8 mouse cellular contexts compared by ENCODE assay signal in the genomic region with DNA sequence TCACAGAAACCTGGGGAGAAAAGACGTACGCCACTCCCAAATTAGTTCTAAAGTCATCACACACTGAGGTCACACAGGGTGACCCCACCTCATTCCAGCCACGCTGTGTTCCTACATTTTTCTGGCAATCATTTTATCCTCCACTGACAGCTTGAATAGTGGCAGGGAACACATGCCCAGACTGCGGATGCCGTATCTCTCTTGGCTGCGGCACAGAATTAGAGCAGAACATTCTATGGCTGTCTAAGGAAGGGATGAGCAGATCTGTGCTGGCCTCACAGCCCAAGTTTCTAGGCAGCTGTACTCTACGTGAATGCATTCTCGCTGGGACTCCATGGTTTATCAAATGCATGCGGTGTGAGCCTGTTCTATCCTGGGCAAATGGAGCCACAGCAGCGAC. TPM values are rescaled to one million over a fixed set of nuclear protein-coding genes. Genes with fewer than 3 reads are reported as not detected.
DNase-seq lines count a peak whose midpoint lies in the region; ATAC-seq and TF ChIP-seq lines count a peak whose summit lies in the region.
"Had no signal": no experiment of that assay in that cellular context is flagged by ENCODE, and none has a peak within 500 bp of the region (broad histone marks: within the 10 kb centered on the region; RNA-seq: fewer than 3 reads in every experiment).

No protein-coding gene starts in this region.

- H3K9me3 ChIP-seq in heart, embryonic 11.5 days (replicated peaks; ENCODE audit: control insufficient read depth, low read length), result no peaks in the 10 kb centered on the region
- no peaks in the 10 kb centered on the region for H3K9me3 ChIP-seq in kidney, embryonic 16.5 days (ENCODE audit: low read length)
- H3K9me3 ChIP-seq: G1E had no signal

- ATAC-seq in heart, embryonic 11.5 days (replicated peaks; ENCODE audit: insufficient number of reproducible peaks, low FRiP score, low TSS enrichment), result no peak
- ATAC-seq in kidney, embryonic 16.5 days (ENCODE audit: low FRiP score, low TSS enrichment), result no peak

- H3K36me3 ChIP-seq in heart, embryonic 11.5 days (ENCODE audit: control insufficient read depth, insufficient read depth, low read length), result no peaks in the 10 kb centered on the region
- H3K36me3 ChIP-seq in kidney, embryonic 16.5 days (ENCODE audit: insufficient read depth, low read length), result 0 out of 2 replicates have a peak, but pooled peaks cover 4% of the 10 kb centered on the region
- H3K36me3 ChIP-seq: G1E had no signal

- 61% methylated on average over 10 of the region's 10 CpGs for WGBS in heart, embryonic 11.5 days (ENCODE audit: insufficient replicate concordance)
- WGBS in kidney, embryonic 16.5 days, result 80% methylated on average over 10 of the region's 10 CpGs

- no peak overlapping the region for H3K9ac ChIP-seq in heart, embryonic 11.5 days (ENCODE audit: low read depth, low read length)
- H3K9ac ChIP-seq in kidney, embryonic 16.5 days (replicated peaks; ENCODE audit: low read length), result no peak overlapping the region

- H3K4me3 ChIP-seq in left cerebral cortex, adult 2 months, result no peak overlapping the region
- H3K4me3 ChIP-seq in heart, embryonic 11.5 days (ENCODE audit: low read depth, low read length), result no peak overlapping the region
- H3K4me3 ChIP-seq in kidney, embryonic 16.5 days (ENCODE audit: low read length), result no peak overlapping the region

- intact Hi-C loops in left cerebral cortex, adult 2 months (cut with DNase I), result no loop called here

- peaks cover 46% of the 10 kb centered on the region for H3K4me1 ChIP-seq in heart, embryonic 11.5 days (ENCODE audit: control insufficient read depth, insufficient read depth, low read length)
- H3K4me1 ChIP-seq in kidney, embryonic 16.5 days (ENCODE audit: insufficient read depth, low read length), result peaks cover 12% of the 10 kb centered on the region; the same call in 1 of the 2 replicates

- peaks cover 2% of the 10 kb centered on the region; the same call in 1 of the 2 replicates for H3K27me3 ChIP-seq in heart, embryonic 11.5 days (ENCODE audit: control insufficient read depth, insufficient read depth, low read length)
- H3K27me3 ChIP-seq in kidney, embryonic 16.5 days (ENCODE audit: insufficient read depth, low read length), result no peaks in the 10 kb centered on the region

- no peak overlapping the region for H3K4me2 ChIP-seq in heart, embryonic 11.5 days
- H3K4me2 ChIP-seq in kidney, embryonic 16.5 days (replicated peaks; ENCODE audit: low read depth, low read length), result no peak overlapping the region

- no peak for DNase-seq in left cerebral cortex, adult 2 months (ENCODE audit: extremely low spot score in 1 of 2, low spot score in 2 of 2)
- no peak for DNase-seq in left cerebral cortex, adult 11 months (ENCODE audit: low spot score)
- peak; percentile 62 for DNase-seq in cerebellum, adult 9-11 months
- DNase-seq in lung, postnatal 14 days, result peak; percentile 44
- no peak for DNase-seq in retina, embryonic 14.5 days (ENCODE audit: low spot score)

- peak overlapping the region; percentile 19; the same call in 1 of the 2 replicates for H3K27ac ChIP-seq in left cerebral cortex, adult 2 months
- H3K27ac ChIP-seq in heart, embryonic 11.5 days (ENCODE audit: low read depth, low read length), result peak overlapping the region; percentile 74
- no peak overlapping the region for H3K27ac ChIP-seq in kidney, embryonic 16.5 days (ENCODE audit: low read length)

- no peak for TF ChIP-seq CTCF in left cerebral cortex, adult 2 months (IDR thresholded peaks at IDR 0.05)

RNA-seq across cellular contexts. Expression of gene Dbh, which starts 40.6 kb away (rescaled TPM):
- total RNA-seq in left cerebral cortex, adult 2 months (2021), result under 1 TPM; 0.23 to 0.30 TPM
- 0.47 and 0.63 TPM in 2 replicates for polyA plus RNA-seq in heart, embryonic 11.5 days (2014; fragmentation: Nextera tagmentation; extraction: Ambion mirVana)
- polyA plus RNA-seq in kidney, embryonic 16.5 days (2015; fragmentation: Nextera tagmentation; extraction: Ambion mirVana), result 3.0 and 7.1 TPM in 2 replicates
- polyA plus RNA-seq: G1E had no signal

RNA-seq across cellular contexts. Expression of gene Sardh, which starts 42.5 kb away (rescaled TPM):
- 1 to 10 TPM; 8.0 to 8.4 TPM for total RNA-seq in left cerebral cortex, adult 2 months (2021)
- polyA plus RNA-seq in heart, embryonic 11.5 days (2014; fragmentation: Nextera tagmentation; extraction: Ambion mirVana), result 12.9 and 15.1 TPM in 2 replicates
- 64.7 and 71.3 TPM in 2 replicates for polyA plus RNA-seq in kidney, embryonic 16.5 days (2015; fragmentation: Nextera tagmentation; extraction: Ambion mirVana)
- polyA plus RNA-seq: G1E had no signal

Comparison
In these comparisons a context has a peak if more than half of its experiments do, and no peak if none do; other contexts are left out.
1. DNase-seq: peak in cerebellum, adult 9-11 months (single experiment) and lung, postnatal 14 days (single experiment); none in left cerebral cortex, adult 2 months (0 of 2), left cerebral cortex, adult 11 months (single experiment) and retina, embryonic 14.5 days (single experiment).